Mouse (Mus musculus): ENCODE data around the gene Gm49320.
A peak's percentile ranks its signal among the peaks of the same experiment; 100 is the strongest.
"Not testable (repeated sequence)": the region's sequence is repeated elsewhere in the genome, so short reads cannot be mapped to it uniquely, and the experiment has no call there.

The Gm49320 gene

GRCm38 (mm10) chr8:4226323-4226722 lies 12.3 kb upstream of the Gm49320 start:
- no peak for DNase-seq (ENCODE audit: low read depth in 1 of 2, low spot score in 2 of 2)

DNA sequence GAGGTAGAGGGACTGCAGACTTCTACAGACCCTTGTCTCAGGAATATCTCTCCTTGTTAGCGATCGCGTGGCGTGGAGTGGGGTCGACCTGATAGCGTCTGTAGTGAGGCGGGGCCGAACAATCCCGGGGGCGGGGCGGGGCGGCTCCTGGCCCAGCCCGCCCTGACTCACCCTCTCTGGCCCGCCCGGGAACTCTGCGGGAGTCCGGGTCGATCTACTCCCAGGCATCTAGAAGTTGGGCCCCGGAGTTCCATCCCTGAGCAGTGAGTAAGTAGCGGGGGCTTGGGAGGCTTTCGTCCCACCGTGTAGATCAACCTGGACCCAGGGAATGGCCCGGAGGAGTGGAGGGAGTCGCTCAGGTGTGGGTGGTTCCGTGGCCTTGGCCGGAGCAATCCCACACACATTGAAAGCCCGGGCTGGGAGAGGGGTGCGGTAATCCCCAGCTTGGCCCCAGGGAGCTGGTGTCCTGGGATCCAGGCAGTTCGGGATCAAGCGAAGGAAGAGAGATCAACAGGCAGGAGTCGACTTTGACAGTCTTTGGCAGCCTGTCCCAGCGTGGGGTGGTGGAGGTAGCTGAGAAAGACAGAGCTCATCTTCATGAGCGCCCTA lies 11.8 kb upstream of the Gm49320 start, which contains the start of gene Lrrc8e:
Lrrc8e (plus strand) TSS at position 89 of the 609 bp plus-strand sequence.
- DNase-seq (ENCODE audit: low read depth in 1 of 2, low spot score in 2 of 2): no peak

DNA sequence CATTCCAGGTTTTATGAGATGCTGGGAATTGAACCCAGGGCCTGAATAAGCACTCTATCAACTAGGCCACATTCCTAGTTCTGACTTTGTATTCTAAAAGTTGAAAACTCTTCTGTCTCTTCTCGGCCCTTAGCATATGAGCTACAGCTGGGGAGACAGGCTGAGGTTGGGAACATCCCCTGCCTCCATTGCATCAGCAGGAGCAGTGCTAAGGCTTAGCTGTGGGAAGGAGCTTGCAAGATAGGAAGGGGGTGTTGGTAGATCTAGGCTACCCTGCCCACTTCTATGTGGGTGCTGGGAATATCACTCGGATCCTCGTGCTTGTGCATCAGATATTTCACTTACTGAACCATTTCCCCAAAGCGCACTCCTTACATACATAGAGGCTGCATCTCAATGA lies 10.7 kb upstream of the Gm49320 start:
- DNase-seq (ENCODE audit: low read depth in 1 of 2, low spot score in 2 of 2): no peak

GRCm38 (mm10) chr8:4229784-4230183 lies 8.9 kb upstream of the Gm49320 start:
- DNase-seq (ENCODE audit: low read depth in 1 of 2, low spot score in 2 of 2): no peak

DNA sequence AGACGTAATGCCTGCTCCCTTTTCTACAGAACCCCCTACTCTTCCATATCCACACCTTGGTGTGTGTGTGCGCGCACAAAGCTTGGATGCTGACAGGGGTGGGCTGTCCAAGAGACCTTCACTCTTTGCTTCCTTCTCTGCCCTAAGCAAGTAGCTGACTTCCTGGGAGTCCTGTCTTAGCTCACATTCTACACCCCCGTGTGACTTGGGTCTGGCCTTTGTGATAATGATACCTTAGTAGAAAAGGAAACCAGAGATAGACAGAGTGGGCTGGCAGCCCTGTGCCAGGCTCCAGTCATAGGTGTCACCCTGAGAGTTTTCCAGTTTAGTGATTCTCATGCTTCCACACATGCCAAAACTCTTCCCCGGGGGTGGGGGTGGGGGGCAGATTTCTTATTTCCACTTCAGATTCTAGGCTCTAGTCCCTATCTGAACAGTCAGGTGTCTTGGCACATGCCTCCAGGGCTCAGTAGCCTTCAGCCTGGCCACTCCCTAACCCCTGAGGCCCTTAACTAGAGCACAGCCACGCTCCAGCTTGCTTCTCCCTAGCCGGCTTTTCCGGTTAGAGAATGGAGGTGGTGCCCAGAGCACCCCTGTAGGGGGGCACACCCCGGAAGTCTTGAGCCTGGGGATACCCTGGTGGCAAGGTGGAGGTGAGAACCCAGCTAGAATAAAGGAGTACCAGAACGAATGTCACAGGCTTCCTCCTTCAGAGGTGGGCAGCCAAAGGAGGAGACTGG lies 7.9 kb upstream of the Gm49320 start:
- no peak for DNase-seq (ENCODE audit: low read depth in 1 of 2, low spot score in 2 of 2)

GRCm38 (mm10) chr8:4237814-4238433 lies 741 bp upstream of the Gm49320 start:
- DNase-seq (ENCODE audit: low read depth in 1 of 2, low spot score in 2 of 2): no peak

DNA sequence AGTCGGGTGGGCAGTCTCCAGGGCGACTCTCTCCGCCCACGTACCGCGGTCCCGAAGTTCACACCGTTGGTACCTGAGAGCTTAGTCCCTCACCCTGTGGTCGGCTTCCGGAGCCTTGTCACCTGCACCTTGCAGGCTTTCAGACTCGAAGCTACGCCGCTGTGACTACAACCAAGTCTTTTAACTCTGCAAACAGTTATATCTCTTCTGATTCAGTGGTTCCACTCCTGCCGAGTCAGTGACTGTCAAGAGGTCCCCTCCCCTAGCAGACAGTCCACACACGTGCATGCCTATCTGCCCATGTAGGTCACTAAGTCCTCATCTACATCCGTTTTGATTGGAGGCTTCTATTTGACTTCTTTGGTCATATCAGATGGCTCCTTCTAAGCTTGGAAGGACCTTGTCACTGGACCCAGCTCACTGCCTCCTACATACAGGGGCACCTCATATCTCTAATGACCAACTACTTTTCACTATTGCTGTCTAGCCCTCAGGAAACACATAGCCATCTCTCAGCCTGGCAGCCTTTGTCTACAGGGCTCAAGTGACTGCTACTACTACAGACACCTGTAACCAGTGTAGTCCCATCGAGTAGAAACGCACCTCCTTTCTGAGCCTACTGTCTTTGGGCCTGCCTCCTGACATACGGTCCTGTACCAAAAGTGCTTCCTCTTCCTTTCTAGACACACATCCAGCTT lies 677 bp downstream of the Gm49320 start:
- no peak for DNase-seq (ENCODE audit: low read depth in 1 of 2, low spot score in 2 of 2)

DNA sequence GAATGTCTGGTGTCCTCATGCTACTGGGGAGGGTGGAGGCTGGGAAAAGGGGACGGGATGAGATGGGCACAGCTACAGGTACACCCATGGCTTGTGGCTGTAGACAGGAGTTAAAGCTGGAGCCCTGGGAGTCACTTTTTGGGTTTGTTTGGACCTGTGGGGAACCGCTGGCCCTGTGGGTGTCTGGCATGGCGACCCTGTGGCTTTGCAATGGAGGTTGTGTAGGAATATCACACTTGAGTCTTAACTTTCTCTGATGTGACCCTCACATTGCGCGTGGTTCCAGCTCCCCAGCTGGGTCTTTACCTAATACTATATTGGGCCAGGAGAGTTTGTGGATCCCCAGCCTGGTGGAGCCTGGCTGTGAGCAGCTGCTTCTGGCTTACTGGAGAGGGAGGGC lies 6.4 kb downstream of the Gm49320 start:
- DNase-seq (ENCODE audit: low read depth in 1 of 2, low spot score in 2 of 2): no peak

DNA sequence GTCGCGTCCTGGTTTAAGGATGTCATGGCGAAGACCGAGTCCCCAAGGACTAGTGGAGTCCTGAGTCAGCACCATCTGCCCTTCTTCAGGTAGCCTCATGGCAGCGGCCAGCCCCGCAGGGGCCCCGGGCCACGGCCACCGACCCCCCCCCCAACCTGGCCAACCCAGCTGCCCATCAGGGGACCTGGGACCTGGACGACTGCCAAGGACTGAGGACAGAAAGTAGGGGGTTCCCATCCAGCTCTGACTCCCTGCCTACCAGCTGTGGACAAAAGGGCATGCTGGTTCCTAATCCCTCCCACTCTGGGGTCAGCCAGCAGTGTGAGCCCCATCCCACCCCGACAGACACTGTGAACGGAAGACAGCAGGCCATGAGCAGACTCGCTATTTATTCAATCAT lies 7.1 kb downstream of the Gm49320 start:
- DNase-seq (ENCODE audit: low read depth in 1 of 2, low spot score in 2 of 2): no peak

GRCm38 (mm10) chr8:4247241-4247640 lies 8.6 kb downstream of the Gm49320 start:
- no peak for DNase-seq (ENCODE audit: low read depth in 1 of 2, low spot score in 2 of 2)

DNA sequence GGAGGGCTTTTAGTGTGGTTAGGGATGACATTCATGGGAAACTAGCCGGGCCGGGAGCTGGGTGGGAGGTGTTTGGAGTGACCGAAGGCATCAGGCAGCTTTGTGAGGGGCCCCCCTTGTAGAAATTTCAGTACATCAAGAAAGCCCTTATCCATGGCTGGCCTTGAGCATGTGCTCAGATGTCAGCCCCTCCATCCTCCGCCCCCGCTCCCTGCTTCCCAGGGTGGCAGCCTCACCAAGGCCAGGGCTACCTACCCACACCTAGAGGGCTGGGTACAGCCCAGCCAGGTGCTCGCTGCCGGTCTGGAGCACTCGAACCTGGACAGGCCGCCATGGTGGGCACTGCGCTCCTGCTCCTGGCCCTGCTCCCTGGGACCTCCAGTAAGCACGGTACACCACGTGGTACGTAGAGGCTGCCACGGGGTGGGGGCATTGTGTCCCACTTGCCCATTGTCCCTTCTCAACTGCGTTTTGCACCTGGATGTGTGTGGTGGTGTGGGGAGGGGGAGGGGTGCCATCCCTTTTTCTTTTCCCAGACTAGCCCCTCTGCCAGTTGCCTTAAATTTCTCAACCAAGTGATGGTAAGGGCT lies 9.4 kb downstream of the Gm49320 start, which contains the start of gene Tgfbr3l:
Tgfbr3l (plus strand) TSS at position 264 of the 590 bp plus-strand sequence.
- DNase-seq (ENCODE audit: low read depth in 1 of 2, low spot score in 2 of 2): no peak

DNA sequence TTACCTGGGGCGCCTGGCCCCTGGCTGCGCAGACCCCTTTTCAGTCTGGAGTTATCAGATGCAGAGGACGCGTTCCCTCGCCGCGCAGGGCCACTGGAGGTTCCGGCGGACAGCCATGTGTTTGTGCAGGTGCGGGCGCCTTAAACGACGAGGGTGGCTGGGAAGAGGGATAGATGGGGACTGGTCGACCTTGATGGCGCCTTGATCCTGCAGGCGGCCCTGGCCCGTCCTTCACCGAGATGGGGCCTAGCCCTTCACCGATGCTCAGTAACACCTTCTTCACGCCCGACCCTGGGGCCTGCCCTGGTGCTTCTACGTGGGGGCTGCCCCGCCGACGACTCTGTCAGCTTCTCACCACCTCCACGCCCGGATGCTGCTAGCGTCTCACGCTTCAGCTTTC lies 10.5 kb downstream of the Gm49320 start:
- no peak for DNase-seq (ENCODE audit: low read depth in 1 of 2, low spot score in 2 of 2)

GRCm38 (mm10) chr8:4250306-4250970 lies 11.8 kb downstream of the Gm49320 start:
- peak; percentile 46 to 74 for DNase-seq (ENCODE audit: low read depth in 1 of 2, low spot score in 2 of 2)

GRCm38 (mm10) chr8:4252116-4252760 lies 13.6 kb downstream of the Gm49320 start:
- no peak for DNase-seq (ENCODE audit: low read depth in 1 of 2, low spot score in 2 of 2)

DNA sequence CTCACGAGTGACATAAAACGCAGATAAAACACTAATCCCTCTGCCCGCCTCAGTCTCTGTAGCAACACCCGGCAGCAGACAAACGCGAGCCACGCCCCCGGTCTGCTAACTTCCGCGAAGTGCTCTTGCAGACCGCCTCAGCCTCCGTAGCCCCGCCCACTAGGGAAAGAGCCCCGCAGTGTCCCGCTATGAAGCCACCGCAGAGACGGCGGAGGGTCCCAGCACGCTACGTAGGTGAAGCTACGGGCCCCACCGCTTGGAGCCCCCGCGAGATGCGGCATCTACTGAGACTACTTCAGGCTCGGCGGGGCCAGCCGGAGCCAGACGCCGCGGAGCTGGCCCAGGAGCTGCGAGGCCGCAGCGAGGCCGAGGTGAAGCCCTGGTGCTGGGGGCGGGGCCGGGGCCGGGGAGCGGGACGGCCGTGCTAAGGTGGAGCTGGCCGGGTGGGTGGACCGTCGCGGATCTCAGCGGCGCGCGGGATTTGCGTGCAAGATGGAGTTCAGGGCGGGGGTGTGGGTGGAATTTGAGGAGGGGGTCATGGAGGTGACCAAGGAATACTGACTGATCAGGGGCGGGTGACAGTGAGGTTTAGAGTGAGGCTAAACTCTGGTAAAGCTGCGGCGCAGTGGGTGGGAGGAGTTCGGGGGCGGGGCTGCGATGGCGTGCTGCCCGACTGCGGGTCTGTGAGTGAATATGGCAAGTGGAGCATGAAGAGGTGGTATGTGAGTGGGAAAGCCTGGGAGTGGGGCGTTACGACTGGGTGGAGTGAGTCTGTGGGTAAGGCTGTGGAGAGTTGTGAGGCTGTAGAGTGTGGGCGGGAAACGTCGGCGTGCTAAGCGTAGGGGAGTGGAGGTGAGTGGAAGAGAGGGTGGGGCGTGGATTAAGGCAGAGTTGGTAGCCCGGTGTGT lies 14.5 kb downstream of the Gm49320 start, which contains the start of gene Snapc2:
Snapc2 (plus strand) TSS at position 147 of the 908 bp plus-strand sequence.
- DNase-seq (ENCODE audit: low read depth in 1 of 2, low spot score in 2 of 2): peak; percentile 75 to 88

DNA sequence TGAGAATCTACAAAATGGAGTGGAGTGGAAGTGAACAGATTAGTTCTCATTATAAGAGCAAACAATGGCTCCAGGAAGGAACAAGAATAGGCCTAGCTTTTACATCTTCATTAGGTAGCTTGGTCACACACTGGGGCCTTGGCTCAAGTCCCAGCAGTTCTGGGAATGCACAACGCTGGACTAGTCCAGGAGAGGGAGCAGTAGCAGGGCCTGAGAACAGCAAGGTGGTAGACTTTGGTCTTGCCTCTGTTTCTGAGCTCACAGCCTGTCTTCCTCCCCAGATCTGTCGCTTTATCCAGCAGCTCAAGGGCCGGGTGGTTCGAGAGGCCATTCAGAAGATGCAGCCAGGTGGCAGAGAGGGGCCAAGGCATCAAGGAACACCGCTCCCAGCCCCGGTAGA lies 15.3 kb downstream of the Gm49320 start:
- DNase-seq (ENCODE audit: low read depth in 1 of 2, low spot score in 2 of 2): no peak

DNA sequence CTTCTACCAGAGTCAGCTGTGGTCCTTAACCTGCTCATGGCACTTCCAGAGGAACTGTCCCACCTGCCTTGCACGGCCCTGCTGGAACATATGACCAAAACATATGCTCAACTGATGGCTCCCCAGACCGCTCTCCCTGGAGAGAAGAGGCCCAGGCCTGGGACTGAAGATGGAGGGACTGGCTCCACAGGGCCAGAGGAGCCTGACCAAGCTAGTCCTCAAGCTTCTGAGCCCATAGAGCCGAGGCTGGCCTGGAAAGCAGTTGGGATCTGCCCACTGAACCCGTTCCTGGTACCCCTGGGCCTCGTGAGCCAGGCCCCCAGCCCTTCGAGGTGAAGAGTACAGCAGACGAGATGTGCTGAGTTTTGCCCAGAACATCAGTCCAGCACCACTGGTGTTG lies 16.8 kb downstream of the Gm49320 start:
- not testable (repeated sequence) for DNase-seq (ENCODE audit: low read depth in 1 of 2, low spot score in 2 of 2)

- DNase-seq (ENCODE audit: low read depth in 1 of 2, low spot score in 2 of 2): no peak
Measured at GRCm38 (mm10) chr8:4256911-4257310, 18.2 kb downstream of the Gm49320 start.

- no peak for DNase-seq (ENCODE audit: low read depth in 1 of 2, low spot score in 2 of 2)
Measured at GRCm38 (mm10) chr8:4257350-4257749, 18.7 kb downstream of the Gm49320 start.
